Mouse (Mus musculus): ENCODE data around the gene AI661453.
A peak's percentile ranks its signal among the peaks of the same experiment; 100 is the strongest.

Gene AI661453

GRCm38 (mm10) chr17:47504228-47504627 lies 67.8 kb downstream of the AI661453 start:
- DNase-seq: no peak

GRCm38 (mm10) chr17:47504941-47505346 lies 68.5 kb downstream of the AI661453 start, which contains the start of gene Ccnd3:
Gene Ccnd3, plus strand, starts transcription at chr17:47505051.
- no peak for DNase-seq

GRCm38 (mm10) chr17:47505566-47505965 lies 69.2 kb downstream of the AI661453 start:
- DNase-seq: no peak

GRCm38 (mm10) chr17:47506042-47506441 lies 69.6 kb downstream of the AI661453 start:
- no peak for DNase-seq

- no peak for DNase-seq
Observed at GRCm38 (mm10) chr17:47506697-47507096, 70.3 kb downstream of the AI661453 start.

GRCm38 (mm10) chr17:47507523-47507922 lies 71.1 kb downstream of the AI661453 start:
- DNase-seq: no peak

GRCm38 (mm10) chr17:47508012-47508608 lies 71.7 kb downstream of the AI661453 start:
- DNase-seq: peak; percentile 34

GRCm38 (mm10) chr17:47509031-47509705 lies 72.8 kb downstream of the AI661453 start:
- no peak for DNase-seq

- peak; percentile 86 for DNase-seq
Observed at GRCm38 (mm10) chr17:47511111-47512020, 75.0 kb downstream of the AI661453 start.

GRCm38 (mm10) chr17:47512956-47513775 lies 76.8 kb downstream of the AI661453 start:
- DNase-seq: no peak

GRCm38 (mm10) chr17:47515180-47515844 lies 78.9 kb downstream of the AI661453 start:
- DNase-seq: no peak

GRCm38 (mm10) chr17:47516232-47516631 lies 79.8 kb downstream of the AI661453 start:
- DNase-seq: no peak

- no peak for DNase-seq
Observed at GRCm38 (mm10) chr17:47518205-47518604, 81.8 kb downstream of the AI661453 start.
